Mouse (Mus musculus): Measurements from ENCODE around the gene Tars.

Tars gene

DNA sequence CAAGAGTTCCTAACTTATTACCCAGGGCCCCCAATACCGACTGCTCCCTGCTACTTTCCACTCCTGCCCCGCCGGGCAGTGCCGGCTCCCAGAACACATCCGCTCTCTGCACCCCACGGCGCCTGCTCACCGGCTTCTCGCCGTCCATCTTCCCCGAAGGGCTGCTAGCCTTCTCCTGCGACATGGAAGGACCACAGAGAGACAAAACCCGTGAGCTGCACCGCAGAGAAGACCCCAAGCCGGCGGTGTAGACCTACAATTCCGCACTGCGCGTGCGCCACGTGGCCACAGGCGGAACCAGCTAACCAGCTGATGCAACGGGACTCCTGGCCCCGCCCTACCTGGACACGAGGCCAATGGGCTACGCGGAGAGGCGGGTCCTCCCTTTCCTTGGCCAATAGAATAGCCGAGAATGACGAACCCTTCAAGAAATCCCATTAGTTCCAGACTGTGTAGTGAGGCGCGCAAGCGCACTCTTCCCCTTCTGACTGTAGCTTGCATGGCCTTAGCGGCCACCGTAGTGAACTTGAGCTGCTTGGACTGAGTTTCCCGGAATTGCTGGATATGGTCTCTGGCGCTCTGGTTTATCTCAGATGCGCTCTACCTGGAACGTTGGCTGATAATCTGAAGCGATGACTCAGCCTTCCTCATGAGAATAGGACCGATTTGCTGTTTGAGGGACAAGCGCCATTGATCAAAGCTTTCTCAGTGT is at the start of gene Tars:
TSS of gene Tars (minus strand) at position 310 of the 712 bp plus-strand sequence.
- in situ Hi-C loops (cut with MboI, MseI), result loop anchor here (5.0 to 25.0 kb wide), 3 partner anchors 568 to 1438 kb away; no protein-coding TSS in a partner anchor

DNA sequence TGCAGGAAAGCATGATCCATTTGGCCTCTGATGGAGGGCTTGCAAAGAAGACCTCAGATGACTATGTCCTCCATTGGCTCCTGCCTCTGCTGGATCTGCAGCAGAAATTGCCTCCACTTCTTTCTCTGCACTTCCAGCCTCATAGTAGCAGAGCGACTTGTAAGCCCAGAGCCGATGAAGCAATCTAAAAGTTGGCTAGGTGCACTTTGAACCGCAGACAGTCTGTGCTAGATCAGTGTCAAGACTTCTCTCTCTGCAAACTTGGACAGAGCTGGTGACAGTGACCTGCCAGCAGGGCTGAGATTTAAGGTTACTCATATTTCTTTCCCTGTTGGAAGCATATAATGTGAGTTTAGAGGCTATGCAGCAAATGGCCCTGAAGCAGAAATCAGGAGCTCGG is 37.9 kb upstream of the Tars start:
- in situ Hi-C loops (cut with MboI, MseI), result no loop called here

DNA sequence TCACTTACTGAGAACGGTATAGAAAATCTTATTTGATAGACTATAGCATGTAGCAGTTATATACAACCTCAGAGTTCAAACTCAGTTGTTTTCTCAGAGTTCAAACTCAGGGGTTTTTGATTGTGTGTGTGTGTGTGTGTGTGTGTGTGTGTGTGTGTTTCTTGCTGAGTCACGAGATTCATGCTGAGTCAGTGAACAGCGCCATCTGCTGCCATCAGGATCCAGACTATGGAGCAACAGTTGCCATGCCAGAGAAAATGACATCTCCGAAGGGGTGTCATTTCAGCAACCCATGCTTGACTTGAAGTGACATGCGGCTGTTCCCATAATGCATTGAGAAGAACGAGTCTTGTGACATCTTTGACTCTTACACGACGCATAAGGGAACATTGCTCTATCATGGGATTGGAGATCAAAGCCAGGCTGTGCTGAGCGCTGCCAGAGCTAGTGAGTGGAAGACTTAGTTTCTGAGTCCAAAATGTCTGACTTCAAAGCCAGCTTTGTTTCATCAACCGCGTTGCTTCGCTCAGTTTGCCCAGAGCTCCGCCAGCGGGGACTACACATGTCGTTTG is 37.3 kb upstream of the Tars start:
- in situ Hi-C loops (cut with MboI, MseI), result no loop called here

DNA sequence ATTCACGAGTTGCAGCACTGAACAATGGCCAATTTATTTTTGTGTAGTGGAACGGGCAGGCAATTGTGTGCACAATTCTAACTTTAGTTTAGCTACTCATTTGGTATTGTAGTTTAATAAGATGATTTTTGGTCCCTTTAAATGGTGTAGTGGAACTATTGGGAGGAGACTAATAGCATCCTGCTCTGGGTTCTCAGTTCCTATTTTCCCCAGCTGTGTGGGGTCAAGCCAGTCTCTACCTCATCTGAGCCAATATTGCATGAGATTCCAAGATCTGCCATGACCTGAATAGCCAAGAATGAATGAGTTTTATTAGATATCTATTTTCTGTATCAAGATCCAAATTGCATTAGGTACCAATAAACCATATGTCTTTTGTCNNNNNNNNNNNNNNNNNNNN is 27.4 kb upstream of the Tars start:
- in situ Hi-C loops (cut with MboI, MseI), result no loop called here

DNA sequence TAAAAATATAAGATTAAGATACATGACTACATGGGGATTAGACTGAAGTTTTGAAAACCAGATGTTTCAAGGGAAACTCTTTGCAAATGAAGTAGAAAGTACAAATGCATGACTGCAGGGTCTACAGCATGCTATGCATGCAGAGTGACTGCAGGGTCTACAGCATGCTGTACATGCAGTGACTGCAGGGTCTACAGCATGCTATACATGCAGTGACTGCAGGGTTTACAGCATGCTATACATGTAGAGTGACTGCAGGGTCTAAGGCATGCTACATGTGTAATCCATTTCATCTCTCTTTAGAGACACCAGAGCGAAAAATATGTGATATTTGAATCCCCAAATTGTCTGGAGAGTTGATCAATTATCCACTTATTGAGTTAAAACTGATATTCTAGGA is 14.0 kb upstream of the Tars start:
- in situ Hi-C loops (cut with MboI, MseI), result loop anchor here (25.0 kb wide), 1 partner anchor 674 kb away; no protein-coding TSS in a partner anchor

DNA sequence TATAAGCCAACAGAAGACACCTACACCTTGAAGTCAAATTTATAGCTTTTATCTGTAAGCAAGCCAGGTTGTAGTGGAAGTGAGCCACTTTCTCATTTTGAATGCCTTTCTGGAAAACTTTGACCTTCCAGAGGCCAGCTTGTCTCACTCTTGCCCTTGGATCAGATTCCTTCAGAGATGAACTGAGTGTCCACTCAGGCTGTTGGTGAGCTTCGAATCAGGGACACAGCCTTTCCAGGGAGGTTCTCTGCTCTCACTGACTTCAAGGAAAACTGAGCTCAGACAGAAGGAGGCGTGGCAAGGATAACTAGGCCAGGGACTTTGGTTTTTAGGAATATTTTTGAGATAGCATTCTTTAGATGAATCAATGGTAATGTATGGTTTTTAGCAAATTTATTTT is 13.1 kb upstream of the Tars start:
- in situ Hi-C loops (cut with MboI, MseI), result loop anchor here (25.0 kb wide), 1 partner anchor 675 kb away; no protein-coding TSS in a partner anchor

DNA sequence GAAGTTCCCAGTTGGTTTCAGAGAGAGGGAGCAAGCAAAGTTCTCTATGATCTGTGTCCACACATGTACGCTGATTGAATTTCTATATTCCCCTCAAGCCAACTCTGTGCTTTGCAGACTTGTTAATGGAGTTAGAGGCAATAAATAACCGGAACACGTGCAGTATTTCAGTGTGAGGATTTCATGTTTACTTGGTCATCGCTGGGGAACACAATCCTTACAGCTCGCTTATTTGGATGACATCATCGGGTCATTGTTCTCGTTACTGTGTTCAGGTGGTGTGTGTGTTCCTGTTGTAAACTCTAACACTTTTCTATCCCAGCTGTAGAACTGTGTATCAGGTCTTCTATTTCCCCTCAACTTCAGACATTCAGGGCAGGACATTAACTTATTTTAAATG is 12.4 kb upstream of the Tars start:
- in situ Hi-C loops (cut with MboI, MseI), result loop anchor here (25.0 kb wide), 1 partner anchor 675 kb away; no protein-coding TSS in a partner anchor

DNA sequence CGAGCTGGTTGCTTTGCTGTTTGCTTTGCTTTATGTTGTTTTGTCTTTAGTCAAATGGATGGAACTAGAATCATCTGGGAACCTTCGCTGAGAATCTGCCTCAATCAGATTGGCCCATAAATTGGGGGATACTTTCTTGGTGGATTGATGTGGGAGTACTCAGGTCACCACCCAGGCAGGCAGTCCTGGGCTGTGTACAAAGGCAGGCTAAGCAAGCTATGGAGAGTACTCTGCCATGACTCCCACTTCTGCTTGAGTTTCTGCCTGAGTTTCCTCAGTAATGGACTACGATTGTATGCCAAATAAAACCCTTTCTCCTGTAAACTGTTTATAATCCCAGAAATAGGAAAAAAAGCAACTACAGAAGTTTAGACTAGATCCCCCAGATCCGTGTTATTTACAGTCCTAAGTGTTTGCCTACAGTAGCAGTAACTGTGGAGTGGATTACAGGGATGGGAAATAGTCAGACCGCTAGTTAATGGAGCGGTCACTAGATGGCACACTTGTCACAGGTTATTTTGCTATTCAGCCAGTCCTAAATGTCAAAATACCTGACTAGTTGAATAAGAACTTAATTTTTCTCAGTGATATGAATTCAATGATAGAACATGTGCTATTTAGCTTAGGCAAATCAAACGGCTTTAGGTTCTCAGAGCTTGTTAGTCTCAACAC is 8.8 kb upstream of the Tars start:
- in situ Hi-C loops (cut with MboI, MseI), result loop anchor here (25.0 kb wide), 1 partner anchor 679 kb away; no protein-coding TSS in a partner anchor

DNA sequence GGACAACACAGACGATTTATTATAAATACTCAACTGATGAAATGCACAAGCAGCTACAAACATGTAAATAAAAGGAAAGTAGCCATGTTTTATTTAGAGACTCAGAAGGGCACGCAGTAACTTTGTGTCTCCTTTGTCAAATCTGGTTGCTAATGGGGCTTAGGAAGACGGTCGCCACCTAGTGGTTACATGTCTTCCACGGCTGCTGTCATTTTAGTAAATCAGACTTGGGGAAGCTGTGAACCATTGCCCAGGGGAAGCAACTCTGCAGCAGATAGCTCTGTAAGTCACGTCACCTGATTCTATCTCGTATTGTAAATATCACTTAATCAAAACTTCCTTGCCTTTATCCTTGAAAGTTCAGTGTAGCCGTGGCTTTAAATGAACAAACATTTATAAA is 7.9 kb upstream of the Tars start:
- in situ Hi-C loops (cut with MboI, MseI), result loop anchor here (25.0 kb wide), 1 partner anchor 680 kb away; no protein-coding TSS in a partner anchor

DNA sequence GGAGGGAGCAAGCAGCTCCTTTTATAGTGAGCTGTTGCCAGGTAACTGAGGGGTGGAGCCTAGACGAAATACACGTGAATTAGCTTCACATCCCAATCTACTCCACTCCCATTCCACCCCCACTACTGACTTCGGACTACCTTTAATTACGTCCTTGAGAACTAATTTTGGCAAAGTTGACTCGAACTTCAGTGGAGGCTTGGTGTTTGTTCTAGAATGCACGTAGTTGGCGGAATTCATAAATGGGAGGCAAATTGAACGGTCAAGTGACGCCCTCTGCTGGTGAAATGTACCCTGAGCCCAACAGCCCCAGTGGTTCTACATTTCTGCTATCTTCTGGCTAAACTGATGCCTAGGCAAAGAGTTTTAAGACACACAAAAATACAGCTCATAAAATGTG is 7.3 kb upstream of the Tars start:
- in situ Hi-C loops (cut with MboI, MseI), result loop anchor here (25.0 kb wide), 1 partner anchor 681 kb away; no protein-coding TSS in a partner anchor

DNA sequence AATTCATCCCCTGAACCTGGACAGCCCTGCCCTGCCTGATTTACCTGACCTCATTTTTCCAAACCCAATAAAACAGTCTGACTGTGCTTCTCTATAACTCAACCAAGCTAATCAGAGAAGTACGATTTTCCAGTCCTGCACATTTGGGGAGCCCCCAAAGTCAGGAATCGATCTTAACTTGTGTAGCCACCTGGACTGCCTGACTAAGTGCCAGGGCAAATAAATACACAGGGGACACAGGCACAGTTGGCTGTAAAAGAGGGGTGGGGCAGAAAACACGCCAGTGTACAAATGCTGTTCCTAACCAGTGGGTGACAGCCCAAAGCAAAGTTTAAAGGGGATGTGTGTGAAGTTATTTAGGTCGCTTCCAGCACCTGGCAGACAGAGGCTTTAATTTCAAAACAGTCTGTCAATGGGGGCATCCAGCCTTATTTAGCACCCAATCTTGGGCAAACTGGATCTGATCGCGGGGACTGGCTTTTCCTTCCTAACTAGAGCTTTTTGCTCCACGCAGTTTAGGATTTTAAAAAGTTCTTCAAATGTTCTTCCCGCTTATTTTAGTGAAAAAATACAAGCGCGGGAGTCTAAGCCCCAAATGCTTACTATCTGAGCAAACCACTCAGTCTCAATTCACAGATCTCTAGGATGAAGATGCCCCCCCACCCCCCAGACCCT is 652 bp downstream of the Tars start:
- in situ Hi-C loops (cut with MboI, MseI), result loop anchor here (25.0 kb wide), 1 partner anchor 1438 kb away; no protein-coding TSS in a partner anchor

DNA sequence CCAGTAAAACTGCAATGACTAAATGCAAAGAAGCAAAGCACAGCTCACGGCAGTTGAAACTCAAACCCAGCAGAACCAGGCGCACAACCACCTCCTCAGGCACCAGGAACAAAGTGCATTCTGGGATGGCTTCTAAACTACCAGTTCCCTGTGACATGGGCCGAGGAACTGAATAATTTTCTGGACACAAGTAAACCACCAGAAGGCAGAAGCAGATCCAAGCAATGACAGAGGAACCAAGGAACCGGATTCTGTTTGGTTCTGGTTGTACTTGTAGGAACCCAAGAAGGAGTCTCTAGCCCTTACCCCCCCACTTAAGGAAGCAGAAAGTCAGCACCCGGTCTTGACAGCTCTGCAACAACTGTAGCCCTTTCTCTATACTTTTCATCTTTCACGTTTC is 3.0 kb downstream of the Tars start:
- in situ Hi-C loops (cut with MboI, MseI), result loop anchor here (25.0 kb wide), 1 partner anchor 1441 kb away; no protein-coding TSS in a partner anchor

DNA sequence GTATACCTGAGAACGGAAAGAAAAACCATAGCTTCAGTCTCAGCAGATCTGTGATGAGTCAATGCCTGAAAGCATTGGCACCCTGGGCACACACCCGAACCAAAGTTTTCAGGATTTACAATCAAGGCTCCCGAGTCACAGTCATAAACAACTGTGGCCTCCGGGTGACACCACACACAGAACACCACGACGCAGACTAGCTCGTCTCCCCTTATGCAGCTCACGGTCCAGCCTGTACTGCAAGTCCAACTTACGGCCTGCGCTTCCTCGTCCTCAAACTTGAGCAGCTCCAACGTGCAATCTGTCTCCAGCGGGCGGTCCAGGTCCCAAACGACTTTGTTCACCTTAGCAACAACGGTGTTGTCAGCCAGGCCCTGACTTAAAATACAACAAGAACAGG is 6.6 kb downstream of the Tars start:
- in situ Hi-C loops (cut with MboI, MseI), result loop anchor here (5.0 to 25.0 kb wide), 2 partner anchors 916 to 1444 kb away; no protein-coding TSS in a partner anchor

DNA sequence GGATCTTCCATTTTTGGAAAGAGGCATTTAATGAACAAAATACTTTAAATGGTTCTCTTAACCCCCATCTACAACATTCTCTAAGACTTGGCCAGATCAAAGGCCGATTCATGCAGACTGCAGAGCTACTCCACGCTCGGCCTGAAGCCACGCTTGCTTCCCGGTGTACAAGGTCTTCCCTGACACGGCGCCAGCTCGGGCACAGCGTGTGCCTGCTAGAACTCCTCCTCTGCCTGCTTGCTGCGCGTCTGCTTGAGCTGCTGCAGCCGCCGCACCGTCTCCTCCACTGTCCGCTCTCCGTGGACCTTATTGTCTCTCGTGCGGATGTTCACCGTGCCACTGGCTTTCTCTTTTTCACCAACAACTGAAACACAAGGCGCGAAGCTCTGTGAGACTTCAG is 15.7 kb downstream of the Tars start:
- in situ Hi-C loops (cut with MboI, MseI), result loop anchor here (25.0 kb wide), 1 partner anchor 1454 kb away; no protein-coding TSS in a partner anchor

DNA sequence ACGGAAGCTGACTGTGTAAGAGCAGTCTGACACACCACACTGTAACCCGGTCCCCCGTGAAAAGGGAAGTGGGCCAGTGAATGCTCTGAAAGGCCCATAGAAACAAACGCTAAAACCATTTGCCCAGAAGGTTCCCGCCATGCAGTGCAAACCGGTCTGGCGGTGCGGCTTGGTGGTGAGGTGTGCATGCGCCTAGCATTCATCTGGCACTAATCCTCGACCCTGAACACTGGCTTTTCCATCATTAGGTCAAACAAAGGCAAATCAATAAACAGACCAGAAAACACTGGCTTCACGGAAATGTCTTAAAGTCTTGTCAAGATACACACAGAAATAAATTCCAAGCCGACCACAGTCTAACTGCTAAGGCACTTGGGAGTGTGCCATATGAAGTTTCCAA is 16.9 kb downstream of the Tars start:
- in situ Hi-C loops (cut with MboI, MseI), result loop anchor here (25.0 kb wide), 1 partner anchor 1455 kb away; no protein-coding TSS in a partner anchor

DNA sequence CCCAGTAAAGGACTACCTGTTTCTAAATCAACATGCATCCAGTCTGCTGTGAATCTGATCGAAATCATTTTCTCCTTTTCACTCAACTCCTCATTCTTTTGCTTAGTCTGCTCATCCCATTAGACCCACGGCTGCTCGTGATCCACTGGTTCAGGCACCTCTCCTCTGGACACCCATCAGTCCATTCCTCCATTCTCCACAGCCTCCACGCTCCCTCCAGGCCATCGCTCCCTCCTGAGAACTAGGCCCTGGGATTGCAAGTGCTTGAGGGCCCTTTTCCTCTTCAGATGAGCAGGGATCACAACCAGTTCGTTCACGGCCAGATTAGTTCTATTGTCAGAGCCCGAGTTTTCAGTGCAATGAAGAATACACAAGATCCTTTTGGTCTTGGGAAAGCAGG is 18.8 kb downstream of the Tars start:
- in situ Hi-C loops (cut with MboI, MseI), result loop anchor here (25.0 kb wide), 1 partner anchor 1457 kb away; no protein-coding TSS in a partner anchor

DNA sequence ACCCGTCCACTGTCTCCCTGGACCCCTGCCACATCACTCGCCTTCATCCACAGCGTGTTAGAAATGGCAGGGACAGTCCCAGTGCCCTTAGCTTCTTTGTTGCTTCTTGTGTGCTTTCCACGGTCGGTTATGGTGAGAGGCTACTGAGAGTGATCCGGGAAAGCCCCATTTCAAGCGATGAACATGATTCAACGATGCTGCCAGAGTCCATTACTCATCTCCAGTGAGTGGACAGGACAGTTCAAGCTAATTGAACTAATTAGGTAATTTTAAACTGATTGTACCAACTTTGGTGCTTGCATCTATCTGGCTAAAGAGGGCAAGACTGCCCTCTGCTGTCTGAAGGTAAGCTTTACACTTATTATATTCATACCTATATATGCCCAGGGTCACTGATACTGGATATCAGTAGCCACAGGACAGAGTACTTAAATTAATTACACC is 19.4 kb downstream of the Tars start:
- in situ Hi-C loops (cut with MboI, MseI), result loop anchor here (25.0 kb wide), 1 partner anchor 1457 kb away; no protein-coding TSS in a partner anchor

DNA sequence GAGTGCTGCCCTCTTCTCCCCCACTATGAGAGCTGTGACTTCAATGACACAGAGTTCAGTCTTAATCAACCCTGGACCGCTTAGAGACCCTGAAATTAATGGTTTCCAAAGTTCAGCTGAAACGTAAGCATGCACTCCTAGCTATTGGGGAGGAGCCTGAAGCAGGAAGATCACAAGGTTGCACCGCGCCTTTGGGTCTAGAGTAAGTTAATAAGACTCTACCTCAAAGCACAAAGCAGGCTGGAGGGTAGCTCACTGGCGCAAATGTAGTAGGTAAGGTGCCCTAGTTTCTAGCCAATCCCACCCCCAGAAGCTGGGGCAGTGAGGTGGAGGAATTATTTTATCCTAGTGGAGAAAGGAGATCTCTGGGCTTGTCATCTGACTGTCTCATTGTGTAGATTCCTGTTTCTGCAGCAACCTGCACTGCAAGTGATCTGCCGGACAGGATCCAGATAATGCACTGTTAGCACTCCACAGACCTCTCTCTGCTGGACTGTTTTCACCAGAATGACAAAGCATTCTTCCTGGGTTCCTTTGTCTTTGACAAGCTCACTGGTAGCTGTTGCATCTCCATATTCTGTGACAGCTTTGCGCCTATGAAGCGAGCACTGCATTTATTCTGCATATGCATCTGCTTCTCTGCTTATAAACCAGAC is 19.9 kb downstream of the Tars start:
- in situ Hi-C loops (cut with MboI, MseI), result loop anchor here (25.0 kb wide), 1 partner anchor 1458 kb away; no protein-coding TSS in a partner anchor

DNA sequence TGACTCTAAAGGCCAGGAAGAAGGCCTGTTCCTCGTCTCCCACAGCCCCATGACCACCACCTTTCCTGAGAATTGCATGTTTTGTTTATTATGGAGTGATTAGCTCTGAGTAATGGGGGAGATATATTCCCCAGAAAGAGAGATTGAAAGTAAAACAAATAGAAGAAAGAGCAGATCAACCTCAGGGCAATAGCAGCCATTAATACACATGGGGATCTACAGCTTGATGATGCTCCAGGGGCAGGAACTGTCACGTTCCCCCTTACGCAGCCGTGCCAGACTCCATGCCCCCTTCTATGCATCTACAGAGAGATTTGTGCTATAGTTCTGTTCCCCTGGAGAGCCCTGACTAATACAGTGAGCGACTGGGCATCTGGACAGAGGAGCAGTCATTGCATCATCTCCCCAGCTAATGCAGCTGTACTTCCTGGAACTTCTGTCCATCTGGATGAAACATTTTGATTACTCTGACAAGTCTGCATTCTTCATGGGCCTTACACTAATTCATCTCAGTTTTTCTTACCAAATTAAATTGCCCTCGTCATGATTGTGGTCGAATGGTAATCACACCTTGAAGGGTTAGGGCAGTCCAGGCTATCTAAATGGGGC is 28.9 kb downstream of the Tars start:
- in situ Hi-C loops (cut with MboI, MseI), result no loop called here

DNA sequence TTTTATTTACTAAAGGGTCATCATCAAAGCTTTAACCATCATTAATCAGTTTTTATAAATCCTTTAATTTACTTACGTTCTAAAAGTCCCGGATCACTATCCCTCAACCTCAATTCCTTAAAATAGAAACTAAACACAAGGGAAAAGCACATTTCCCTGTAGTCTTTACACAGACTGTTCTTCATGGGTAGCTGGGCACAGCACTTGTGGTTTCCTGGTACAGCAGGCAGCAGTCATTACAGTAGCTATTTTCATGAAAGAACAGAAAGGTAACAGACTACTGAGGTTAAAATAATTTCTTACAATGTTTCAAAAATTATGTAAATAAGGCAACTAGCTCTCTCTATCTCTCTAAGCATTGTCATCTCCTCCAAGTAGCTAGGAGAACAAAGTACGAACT is 29.9 kb downstream of the Tars start:
- in situ Hi-C loops (cut with MboI, MseI), result loop anchor here (5.0 kb wide), 1 partner anchor 332 kb away; the partner anchor contains the start of gene Rxfp3
